Mouse (Mus musculus): ENCODE measurements around the gene Nip7. TPM values are rescaled to one million over a fixed set of nuclear protein-coding genes. Genes with fewer than 3 reads are reported as not detected.
"Not testable (repeated sequence)": the region's sequence is repeated elsewhere in the genome, so short reads cannot be mapped to it uniquely, and the experiment has no call there.

Nip7 gene
- polyA plus RNA-seq, 1 experiment from 2014 or later = 113 TPM

- 4% methylated on average over 37 of the region's 39 CpGs for WGBS
These were observed 39.8 kb downstream of the Nip7 start, which contains the start of gene Terf2 for GRCm38 (mm10) chr8:107096366-107097036. Terf2 (minus strand) TSS chr8:107096547.

GRCm38 (mm10) chr8:107100635-107101034 is 44.0 kb downstream of the Nip7 start:
- H3K4me1 ChIP-seq (ENCODE audit: control insufficient read depth, insufficient read depth, low read length) = no peaks in the 10 kb centered on the region
- no peak overlapping the region for H3K4me3 ChIP-seq (ENCODE audit: low read depth, low read length)
- no peaks in the 10 kb centered on the region for H3K9me3 ChIP-seq (replicated peaks; ENCODE audit: control insufficient read depth, low read length)
- DNase-seq (ENCODE audit: low spot score) = no peak
- no peak overlapping the region for H3K9ac ChIP-seq (replicated peaks; ENCODE audit: low read length)
- H3K27me3 ChIP-seq (ENCODE audit: control insufficient read depth, insufficient read depth, low read length) = no peaks in the 10 kb centered on the region
- no peak for ATAC-seq (replicated peaks; ENCODE audit: insufficient number of reproducible peaks, low FRiP score, low TSS enrichment, low read depth)
- H3K4me2 ChIP-seq (ENCODE audit: low read depth, low read length) = no peak overlapping the region
- H3K36me3 ChIP-seq (replicated peaks; ENCODE audit: control insufficient read depth, insufficient read depth, low read depth, low read length) = no peaks in the 10 kb centered on the region
- 92% methylated on average over 2 of the region's 2 CpGs for WGBS
- no peak overlapping the region for H3K27ac ChIP-seq (replicated peaks; ENCODE audit: low read depth, low read length)

More at GRCm38 (mm10) chr8:107096366-107097036, 39.8 kb downstream of the Nip7 start, which contains the start of gene Terf2:
- Histone ChIP-seq H3K4me2 (ENCODE audit: low read depth, low read length) (peak within 1 kb of the TSS; percentile 56), H3K27me3 (ENCODE audit: control insufficient read depth, insufficient read depth, low read length) (no peaks in the 10 kb centered on the region), H3K4me1 (ENCODE audit: control insufficient read depth, insufficient read depth, low read length) (no peaks in the 10 kb centered on the region), H3K9me3 (replicated peaks; ENCODE audit: control insufficient read depth, low read length) (no peaks in the 10 kb centered on the region), H3K36me3 (replicated peaks; ENCODE audit: control insufficient read depth, insufficient read depth, low read depth, low read length) (no peaks in the 10 kb centered on the region), H3K9ac (replicated peaks; ENCODE audit: low read length) (peak within 1 kb of the TSS; percentile 88), H3K27ac (replicated peaks; ENCODE audit: low read depth, low read length) (peak within 1 kb of the TSS; percentile 81), H3K4me3 (ENCODE audit: low read depth, low read length) (peak within 1 kb of the TSS; percentile 76)
- DNase-seq (ENCODE audit: low spot score) = peak; percentile 98
- ATAC-seq (replicated peaks; ENCODE audit: insufficient number of reproducible peaks, low FRiP score, low TSS enrichment, low read depth) = peak; percentile 93

- H3K4me3 ChIP-seq (ENCODE audit: low read depth, low read length) = no peak overlapping the region
- ATAC-seq (replicated peaks; ENCODE audit: insufficient number of reproducible peaks, low FRiP score, low TSS enrichment, low read depth) (no peak), DNase-seq (ENCODE audit: low spot score) (peak; percentile 88)
- no peak overlapping the region for H3K9ac ChIP-seq (replicated peaks; ENCODE audit: low read length)
- H3K9me3 ChIP-seq (replicated peaks; ENCODE audit: control insufficient read depth, low read length) = no peaks in the 10 kb centered on the region
- no peaks in the 10 kb centered on the region for H3K36me3 ChIP-seq (replicated peaks; ENCODE audit: control insufficient read depth, insufficient read depth, low read depth, low read length)
- no peak overlapping the region for H3K4me2 ChIP-seq (ENCODE audit: low read depth, low read length)
- H3K27me3 ChIP-seq (ENCODE audit: control insufficient read depth, insufficient read depth, low read length) = no peaks in the 10 kb centered on the region
- no peak overlapping the region for H3K27ac ChIP-seq (replicated peaks; ENCODE audit: low read depth, low read length)
- H3K4me1 ChIP-seq (ENCODE audit: control insufficient read depth, insufficient read depth, low read length) = no peaks in the 10 kb centered on the region
- 7% methylated on average over 4 of the region's 4 CpGs for WGBS
These were observed 47.9 kb downstream of the Nip7 start for GRCm38 (mm10) chr8:107104547-107104946.

- H3K4me1 ChIP-seq (ENCODE audit: control insufficient read depth, insufficient read depth, low read length); H3K4me2 ChIP-seq (ENCODE audit: low read depth, low read length); H3K4me3 ChIP-seq (ENCODE audit: low read depth, low read length); DNase-seq (ENCODE audit: low spot score); ATAC-seq (replicated peaks; ENCODE audit: insufficient number of reproducible peaks, low FRiP score, low TSS enrichment, low read depth); H3K9me3 ChIP-seq (replicated peaks; ENCODE audit: control insufficient read depth, low read length); H3K27me3 ChIP-seq (ENCODE audit: control insufficient read depth, insufficient read depth, low read length); H3K9ac ChIP-seq (replicated peaks; ENCODE audit: low read length); H3K27ac ChIP-seq (replicated peaks; ENCODE audit: low read depth, low read length); H3K36me3 ChIP-seq (replicated peaks; ENCODE audit: control insufficient read depth, insufficient read depth, low read depth, low read length): not testable (repeated sequence)
- 94% methylated on average over 5 of the region's 5 CpGs for WGBS
These were observed 51.4 kb downstream of the Nip7 start for GRCm38 (mm10) chr8:107108089-107108488.

GRCm38 (mm10) chr8:107108978-107109720 is 52.5 kb downstream of the Nip7 start:
- no peak overlapping the region for H3K27ac ChIP-seq (replicated peaks; ENCODE audit: low read depth, low read length)
- H3K27me3 ChIP-seq (ENCODE audit: control insufficient read depth, insufficient read depth, low read length) = no peaks in the 10 kb centered on the region
- no peak overlapping the region for H3K4me2 ChIP-seq (ENCODE audit: low read depth, low read length)
- no peak overlapping the region; the same call in 1 of the 2 replicates for H3K4me3 ChIP-seq (ENCODE audit: low read depth, low read length)
- DNase-seq (ENCODE audit: low spot score) (no peak), ATAC-seq (replicated peaks; ENCODE audit: insufficient number of reproducible peaks, low FRiP score, low TSS enrichment, low read depth) (no peak)
- no peaks in the 10 kb centered on the region for H3K9me3 ChIP-seq (replicated peaks; ENCODE audit: control insufficient read depth, low read length)
- 56% methylated on average over 23 of the region's 23 CpGs for WGBS
- H3K4me1 ChIP-seq (ENCODE audit: control insufficient read depth, insufficient read depth, low read length) = no peaks in the 10 kb centered on the region
- H3K36me3 ChIP-seq (replicated peaks; ENCODE audit: control insufficient read depth, insufficient read depth, low read depth, low read length) = no peaks in the 10 kb centered on the region
- H3K9ac ChIP-seq (replicated peaks; ENCODE audit: low read length) = peak overlapping the region; percentile 5; the same call in 1 of the 2 replicates

GRCm38 (mm10) chr8:107109816-107110435 is 53.2 kb downstream of the Nip7 start:
- H3K4me2 ChIP-seq (ENCODE audit: low read depth, low read length) = no peak overlapping the region
- H3K4me1 ChIP-seq (ENCODE audit: control insufficient read depth, insufficient read depth, low read length) = no peaks in the 10 kb centered on the region
- ATAC-seq (replicated peaks; ENCODE audit: insufficient number of reproducible peaks, low FRiP score, low TSS enrichment, low read depth) (no peak), DNase-seq (ENCODE audit: low spot score) (no peak)
- H3K27ac ChIP-seq (replicated peaks; ENCODE audit: low read depth, low read length) = no peak overlapping the region
- H3K9me3 ChIP-seq (replicated peaks; ENCODE audit: control insufficient read depth, low read length) = no peaks in the 10 kb centered on the region
- 89% methylated on average over 5 of the region's 5 CpGs for WGBS
- no peak overlapping the region for H3K9ac ChIP-seq (replicated peaks; ENCODE audit: low read length)
- H3K36me3 ChIP-seq (replicated peaks; ENCODE audit: control insufficient read depth, insufficient read depth, low read depth, low read length) = no peaks in the 10 kb centered on the region
- no peaks in the 10 kb centered on the region for H3K27me3 ChIP-seq (ENCODE audit: control insufficient read depth, insufficient read depth, low read length)
- H3K4me3 ChIP-seq (ENCODE audit: low read depth, low read length) = no peak overlapping the region

All from embryonic facial prominence, embryonic 11.5 days (tissue).